Mouse (Mus musculus) heart, postnatal 10 days (tissue): ENCODE measurements at regions not wholly inside any gene's neighbourhood (a gene's known extent, or its start where the extent isn't known, plus 50 kb on each side); places are given as distances from the start of the nearest gene placed in this dataset.

Experiments
- DNase-seq, 2 experiments: peaks; one replicate each; pipeline ENCODE4 v3.0.0; 2021
- intact Hi-C: fragments of 180-260 bp; cut with DNase I; formaldehyde crosslinking; loops from one replicate; pipeline ENCODE4 v1.15.1; 2025

DNA sequence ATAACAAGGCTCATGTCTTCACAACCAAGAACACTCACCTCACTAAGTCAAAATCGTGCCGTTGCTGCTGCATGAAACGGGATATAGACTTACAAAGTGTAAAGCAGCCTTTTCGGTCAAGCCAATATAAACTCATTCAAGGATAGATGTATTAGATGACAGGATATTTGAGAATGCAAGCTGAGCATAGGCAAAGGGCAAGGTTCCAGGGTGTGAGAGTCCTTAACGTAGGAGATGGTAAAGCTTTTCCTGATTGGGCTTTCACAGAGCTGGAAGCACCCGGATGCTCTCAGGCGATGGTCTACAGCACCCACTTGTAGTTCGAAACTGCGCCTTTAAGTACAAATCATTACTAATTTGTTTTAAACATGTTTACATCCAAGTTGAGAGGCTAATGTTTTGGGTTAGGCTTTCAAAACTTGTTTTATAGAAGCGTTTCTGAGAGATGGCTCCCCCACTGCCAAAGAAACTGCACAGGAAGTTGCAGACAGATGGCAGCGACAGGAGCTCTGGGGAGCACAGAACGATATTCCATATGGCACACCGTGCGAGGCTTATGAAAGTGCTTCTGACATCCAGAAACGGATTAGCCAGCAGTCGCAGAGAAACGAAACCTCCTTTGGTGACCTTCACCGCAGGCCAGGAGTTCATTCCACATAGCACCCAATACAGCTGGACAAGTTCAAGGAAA lies 54.1 kb upstream of the Rell1 start:
- intact Hi-C loops = no loop called here
- DNase-seq = no peak

DNA sequence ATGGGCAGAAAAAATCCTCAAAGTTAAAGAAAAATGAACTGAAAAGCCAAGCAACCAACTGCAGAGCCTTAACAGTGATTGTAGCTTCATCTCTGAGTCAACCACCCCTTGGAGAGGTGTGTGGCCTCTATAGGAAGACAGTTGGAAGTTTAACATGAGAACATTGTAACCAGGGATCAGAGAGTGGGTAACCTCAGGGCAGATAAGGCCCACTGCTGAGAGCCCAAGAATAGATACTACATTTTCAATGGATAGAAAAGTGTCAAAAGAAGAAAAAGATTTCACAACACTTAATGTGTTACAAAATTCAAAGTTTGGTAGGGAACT lies 54.6 kb upstream of the Rell1 start:
- no peak for DNase-seq
- intact Hi-C loops = no loop called here

DNA sequence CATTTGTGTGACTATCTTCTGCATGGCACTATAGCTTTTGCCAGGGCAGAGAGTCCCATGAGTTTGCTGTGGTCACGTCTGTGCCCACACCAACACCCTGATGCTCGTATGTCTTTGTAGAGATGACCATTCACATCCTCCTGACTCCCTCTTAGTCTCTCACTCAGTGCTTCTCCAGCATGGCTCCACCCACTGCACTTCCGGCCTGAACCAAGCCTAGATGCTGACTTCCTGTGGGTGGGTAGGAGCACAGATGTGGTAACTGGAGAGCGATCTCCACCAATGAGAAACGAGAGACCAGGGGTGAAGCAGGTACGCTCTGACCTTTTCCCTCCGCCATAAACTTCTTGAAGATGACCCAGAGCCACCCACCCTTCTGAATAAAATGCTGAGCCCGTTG lies 55.7 kb upstream of the Rell1 start:
- DNase-seq = no peak
- intact Hi-C loops = no loop called here

DNA sequence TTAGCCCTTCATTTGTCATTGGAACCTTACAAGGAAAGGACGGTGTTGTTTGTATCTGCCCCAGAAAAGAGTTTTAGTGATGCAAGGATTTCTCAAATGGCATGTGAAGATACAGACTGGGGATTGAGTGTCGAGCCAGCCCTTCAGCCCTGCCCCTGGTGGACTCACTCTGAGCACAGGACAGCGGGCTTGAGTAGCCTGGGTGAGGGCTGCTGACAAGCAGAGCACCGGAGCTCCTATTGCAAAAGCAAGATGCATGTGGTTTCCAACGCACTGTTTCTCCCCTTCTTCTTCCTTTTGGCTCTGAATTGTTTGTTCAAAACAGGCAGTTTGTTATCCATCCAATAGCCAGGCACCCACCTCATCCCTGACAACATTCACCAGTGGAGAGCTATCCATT lies 59.0 kb upstream of the Rell1 start:
- intact Hi-C loops = no loop called here
- DNase-seq = no peak

DNA sequence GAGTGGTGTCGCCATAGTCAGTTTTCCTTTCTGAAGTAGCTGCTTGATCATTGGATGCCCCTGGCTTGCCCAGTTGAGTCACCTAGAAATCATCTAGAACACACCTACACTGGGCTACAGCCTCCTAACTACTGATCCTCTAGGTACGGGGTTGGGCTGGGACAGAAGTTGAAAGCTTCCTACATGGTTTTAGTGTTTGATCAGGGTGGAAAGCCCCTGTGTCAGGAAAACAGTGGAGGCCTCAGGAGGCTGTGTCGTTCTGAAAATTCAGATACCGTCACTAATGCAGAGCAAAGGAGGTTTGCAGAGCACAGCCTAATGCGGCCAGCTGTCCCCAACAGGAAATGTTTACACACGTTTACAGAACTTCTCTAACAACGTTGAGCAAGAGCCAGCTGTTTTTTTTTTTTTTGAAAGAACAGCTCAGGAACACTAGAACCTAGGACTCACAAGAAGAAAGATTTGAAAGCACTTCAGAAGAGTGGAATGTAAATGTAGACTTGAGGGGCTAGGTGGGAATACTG lies 61.0 kb upstream of the Rell1 start:
- intact Hi-C loops = no loop called here
- DNase-seq = peak; percentile 19 to 36

DNA sequence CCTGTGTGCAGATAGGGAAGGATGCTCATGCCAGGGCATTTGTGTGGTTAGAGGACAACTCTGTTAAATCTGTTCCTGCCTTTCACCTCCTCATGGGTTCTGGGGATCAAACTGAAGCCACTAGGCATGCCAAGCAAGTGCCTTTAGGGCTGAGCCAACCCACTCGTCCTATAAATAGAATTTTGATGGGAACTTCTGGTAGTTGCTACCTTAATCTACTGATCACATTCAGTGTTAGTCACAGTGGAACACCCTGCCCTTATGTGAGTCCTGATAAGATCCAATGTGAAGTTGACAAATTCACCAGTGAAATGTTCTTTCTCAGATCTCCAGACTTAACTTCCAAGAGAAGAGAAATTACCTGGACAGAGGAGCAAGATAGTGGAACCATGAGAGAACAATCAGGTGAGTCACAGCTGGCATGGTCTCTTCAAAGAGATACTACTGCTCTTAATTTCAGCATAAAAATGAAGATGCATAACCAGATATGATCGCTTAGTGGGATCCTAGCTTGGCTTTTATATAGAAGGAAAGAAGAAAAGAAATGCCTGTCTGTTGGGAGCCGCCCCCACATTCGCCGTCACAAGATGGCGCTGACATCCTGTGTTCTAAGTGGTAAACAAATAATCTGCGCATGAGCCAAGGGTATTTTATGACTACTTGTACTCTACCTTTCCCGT lies 61.7 kb upstream of the Rell1 start:
- intact Hi-C loops = no loop called here
- DNase-seq = peak; percentile 21 to 25

DNA sequence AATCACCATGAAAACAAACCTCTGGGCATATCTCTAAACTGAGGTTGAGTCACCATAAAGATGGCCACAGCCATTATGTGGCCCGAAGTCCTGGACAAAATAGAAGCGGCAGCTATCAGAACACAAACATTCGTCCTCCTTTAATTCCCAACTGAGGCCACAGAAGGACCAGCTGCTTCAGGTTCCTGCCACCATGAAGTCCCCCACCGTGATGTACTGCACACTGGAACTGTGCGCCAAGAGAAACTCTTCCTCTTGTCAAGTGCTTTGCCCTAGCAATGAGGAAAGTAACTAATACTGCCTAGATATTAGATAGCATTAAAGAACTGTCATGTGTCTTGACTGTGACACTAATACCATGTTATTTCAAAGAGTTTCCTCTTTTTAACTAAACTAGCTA lies 54.4 kb upstream of the Pgm2 start:
- no peak for DNase-seq

DNA sequence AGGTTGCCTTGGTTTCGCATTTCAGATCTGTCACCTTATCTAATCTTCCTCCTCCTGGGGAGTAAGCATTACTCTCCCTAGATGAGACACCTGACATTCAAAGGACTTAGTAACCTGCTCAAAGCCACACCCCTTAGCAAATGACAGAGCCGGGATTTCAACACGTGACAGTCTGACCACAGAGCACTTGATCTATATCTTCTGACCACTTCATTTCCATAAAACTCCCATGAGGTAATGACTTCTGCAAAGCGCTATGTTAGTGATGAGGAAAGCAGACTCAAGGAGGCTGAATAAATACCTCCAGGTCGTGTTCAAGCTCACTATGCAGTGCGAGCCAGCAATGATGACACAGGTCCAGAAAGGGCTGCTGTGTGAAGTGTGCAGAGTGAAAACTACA lies 52.1 kb upstream of the Pgm2 start:
- DNase-seq = no peak
- intact Hi-C loops = no loop called here

More for the DNA sequence above, 54.4 kb upstream of the Pgm2 start:
- intact Hi-C loops = no loop called here
